Mouse (Mus musculus) cortical plate, adult 2 months (tissue): ENCODE measurements around the gene Ccl12.

ENCODE experiments used
- CTCF ChIP-seq: fragments of 200-500 bp; IDR thresholded peaks from 2 replicates; pipeline ENCODE4 v1.5.1; 2011; ENCODE audit warnings: mild to moderate bottlenecking, control low read depth, low read length; ENCODE audit not compliant: insufficient read depth; ENCODE audit errors: extremely low read depth
- POLR2A ChIP-seq: fragments of 200-500 bp; IDR thresholded peaks from 2 replicates; pipeline ENCODE4 v1.6.1; 2011; ENCODE audit warnings: mild to moderate bottlenecking, low read length, control low read depth; ENCODE audit not compliant: insufficient read depth; ENCODE audit errors: extremely low read depth

DNA sequence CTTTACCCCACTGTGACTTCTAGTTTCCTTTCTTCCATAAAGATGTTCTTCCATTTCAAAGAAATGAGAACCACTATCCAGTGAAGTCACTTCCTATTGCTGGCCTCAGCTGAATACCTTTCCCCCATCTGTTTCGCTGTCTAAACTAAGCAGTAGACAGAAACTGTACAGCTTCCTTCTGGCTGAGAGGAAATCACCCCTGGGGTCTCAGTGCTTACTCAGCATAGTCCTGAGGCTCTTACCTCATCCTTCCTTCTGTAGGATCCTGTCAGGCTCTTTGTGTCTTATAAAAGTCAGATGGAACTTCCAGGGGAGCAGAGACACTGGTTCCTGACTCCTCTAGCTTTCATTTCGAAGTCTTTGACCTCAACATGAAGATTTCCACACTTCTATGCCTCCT lies at the start of gene Ccl12:
- TF ChIP-seq CTCF (no peak), POLR2A (no peak)
